Mouse (Mus musculus): ENCODE results near the gene Large2. TPM values are rescaled to one million over a fixed set of nuclear protein-coding genes. Genes with fewer than 3 reads are reported as not detected.

Large2 gene
- polyA plus RNA-seq, 1 experiment from 2014 or later = 2.0 TPM

- H3K36me3 ChIP-seq = peaks cover 24% of the 10 kb centered on the region
Measured at GRCm38 (mm10) chr2:92349589-92350425, 24.9 kb downstream of the Large2 start.

GRCm38 (mm10) chr2:92347191-92347590 lies 27.5 kb downstream of the Large2 start:
- Histone ChIP-seq H3K4me2 (no peak overlapping the region), H3K9me3 (replicated peaks) (no peaks in the 10 kb centered on the region), H3K36me3 (peaks cover 22% of the 10 kb centered on the region), H3K9ac (no peak overlapping the region), H3K27me3 (replicated peaks) (no peaks in the 10 kb centered on the region), H3K27ac (no peak overlapping the region), H3K4me1 (no peaks in the 10 kb centered on the region), H3K4me3 (no peak overlapping the region)
- 66% methylated on average over 2 of the region's 2 CpGs for WGBS (ENCODE audit: insufficient replicate concordance)
- ATAC-seq = no peak

More at GRCm38 (mm10) chr2:92349589-92350425, 24.9 kb downstream of the Large2 start:
- Histone ChIP-seq H3K27ac (no peak overlapping the region), H3K27me3 (replicated peaks) (no peaks in the 10 kb centered on the region), H3K4me3 (no peak overlapping the region), H3K9me3 (replicated peaks) (no peaks in the 10 kb centered on the region), H3K9ac (no peak overlapping the region), H3K4me2 (no peak overlapping the region), H3K4me1 (no peaks in the 10 kb centered on the region)
- ATAC-seq = no peak
- 57% methylated on average over 6 of the region's 6 CpGs for WGBS (ENCODE audit: insufficient replicate concordance)

GRCm38 (mm10) chr2:92342418-92342817 lies 32.3 kb downstream of the Large2 start:
- Histone ChIP-seq H3K27ac (no peak overlapping the region), H3K9me3 (replicated peaks) (no peaks in the 10 kb centered on the region), H3K36me3 (peaks cover 10% of the 10 kb centered on the region), H3K27me3 (replicated peaks) (no peaks in the 10 kb centered on the region), H3K4me3 (no peak overlapping the region), H3K4me1 (no peaks in the 10 kb centered on the region), H3K4me2 (no peak overlapping the region), H3K9ac (no peak overlapping the region)
- ATAC-seq = no peak

GRCm38 (mm10) chr2:92331871-92332270 lies 42.8 kb downstream of the Large2 start:
- Histone ChIP-seq H3K4me2 (no peak overlapping the region), H3K9me3 (replicated peaks) (no peaks in the 10 kb centered on the region), H3K4me3 (no peak overlapping the region), H3K4me1 (no peaks in the 10 kb centered on the region), H3K27me3 (replicated peaks) (no peaks in the 10 kb centered on the region), H3K27ac (no peak overlapping the region), H3K36me3 (peaks cover 20% of the 10 kb centered on the region), H3K9ac (no peak overlapping the region)
- no peak for ATAC-seq
- 73% methylated on average over 2 of the region's 2 CpGs for WGBS (ENCODE audit: insufficient replicate concordance)

DNA sequence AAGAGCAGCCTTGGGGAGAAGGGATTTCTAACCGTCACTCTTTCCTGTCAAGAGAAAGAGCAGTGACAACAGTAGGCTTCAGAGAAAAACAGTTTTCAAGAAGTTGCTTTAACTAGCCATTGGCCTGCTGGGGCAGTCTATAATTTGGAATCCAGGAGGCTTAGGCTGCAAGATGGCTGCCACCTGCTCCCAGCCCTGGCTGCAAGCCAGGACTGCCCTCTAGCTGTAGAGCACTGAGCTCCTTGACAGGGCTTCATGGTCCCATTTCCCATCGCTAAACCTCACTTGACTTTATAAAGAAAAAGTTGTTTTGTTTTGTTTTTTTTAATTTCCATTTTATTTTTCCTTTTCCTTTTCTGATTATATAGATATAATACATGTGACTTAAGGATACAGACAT lies 43.3 kb downstream of the Large2 start:
- Histone ChIP-seq H3K4me1 (no peaks in the 10 kb centered on the region), H3K9me3 (replicated peaks) (no peaks in the 10 kb centered on the region), H3K4me2 (no peak overlapping the region), H3K27ac (no peak overlapping the region), H3K27me3 (replicated peaks) (no peaks in the 10 kb centered on the region), H3K4me3 (no peak overlapping the region), H3K9ac (no peak overlapping the region), H3K36me3 (peaks cover 20% of the 10 kb centered on the region)
- 84% methylated on average over 2 of the region's 2 CpGs for WGBS (ENCODE audit: insufficient replicate concordance)
- no peak for ATAC-seq

- no peak overlapping the region for H3K4me3 ChIP-seq
Measured at GRCm38 (mm10) chr2:92330840-92331239, 43.8 kb downstream of the Large2 start.

DNA sequence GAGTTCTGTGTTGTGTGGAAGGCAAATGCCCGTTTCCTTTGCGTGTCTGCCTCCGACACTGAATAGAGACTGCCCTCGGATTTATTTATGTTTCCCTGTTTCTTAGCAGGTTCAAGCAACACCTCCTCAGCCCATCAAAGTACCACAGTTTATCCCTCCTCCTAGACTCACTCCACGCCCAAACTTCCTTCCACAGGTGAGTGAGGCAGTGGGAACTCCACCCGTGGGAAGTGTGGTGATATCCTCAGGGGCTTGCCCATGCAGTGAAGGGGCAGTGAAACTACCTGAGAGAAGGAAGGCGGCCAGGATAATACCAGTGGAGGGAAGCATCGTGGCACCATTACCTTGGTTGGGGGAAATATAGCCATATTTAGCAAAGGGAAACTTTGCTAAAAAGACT lies 46.5 kb downstream of the Large2 start:
- Histone ChIP-seq H3K4me2 (no peak overlapping the region), H3K27me3 (replicated peaks) (no peaks in the 10 kb centered on the region), H3K9me3 (replicated peaks) (no peaks in the 10 kb centered on the region), H3K4me1 (no peaks in the 10 kb centered on the region), H3K4me3 (no peak overlapping the region), H3K9ac (no peak overlapping the region), H3K27ac (no peak overlapping the region), H3K36me3 (peaks cover 17% of the 10 kb centered on the region)
- no peak for ATAC-seq
- 74% methylated on average over 8 of the region's 8 CpGs for WGBS (ENCODE audit: insufficient replicate concordance)

More at GRCm38 (mm10) chr2:92330840-92331239, 43.8 kb downstream of the Large2 start:
- Histone ChIP-seq H3K36me3 (peaks cover 19% of the 10 kb centered on the region), H3K9ac (no peak overlapping the region), H3K4me1 (no peaks in the 10 kb centered on the region), H3K27ac (no peak overlapping the region), H3K27me3 (replicated peaks) (no peaks in the 10 kb centered on the region), H3K4me2 (no peak overlapping the region), H3K9me3 (replicated peaks) (no peaks in the 10 kb centered on the region)
- ATAC-seq = no peak
- WGBS (ENCODE audit: insufficient replicate concordance) = 40% methylated on average over 2 of the region's 2 CpGs

GRCm38 (mm10) chr2:92327601-92328000 lies 47.1 kb downstream of the Large2 start:
- ATAC-seq = no peak

GRCm38 (mm10) chr2:92326221-92326620 lies 48.4 kb downstream of the Large2 start:
- Histone ChIP-seq H3K27me3 (replicated peaks) (no peaks in the 10 kb centered on the region), H3K4me3 (no peak overlapping the region), H3K9me3 (replicated peaks) (no peaks in the 10 kb centered on the region), H3K4me1 (no peaks in the 10 kb centered on the region), H3K4me2 (no peak overlapping the region), H3K9ac (no peak overlapping the region), H3K36me3 (peaks cover 17% of the 10 kb centered on the region), H3K27ac (no peak overlapping the region)
- ATAC-seq = no peak
- 79% methylated on average over 1 of the region's 1 CpGs for WGBS (ENCODE audit: insufficient replicate concordance)

More at GRCm38 (mm10) chr2:92327601-92328000, 47.1 kb downstream of the Large2 start:
- H3K36me3 ChIP-seq = peaks cover 17% of the 10 kb centered on the region
- H3K4me1 ChIP-seq = no peaks in the 10 kb centered on the region
- H3K4me2 ChIP-seq = no peak overlapping the region
- H3K27ac ChIP-seq = no peak overlapping the region
- H3K9ac ChIP-seq = no peak overlapping the region
- 70% methylated on average over 4 of the region's 4 CpGs for WGBS (ENCODE audit: insufficient replicate concordance)
- no peak overlapping the region for H3K4me3 ChIP-seq
- no peaks in the 10 kb centered on the region for H3K27me3 ChIP-seq (replicated peaks)
- H3K9me3 ChIP-seq (replicated peaks) = no peaks in the 10 kb centered on the region

DNA sequence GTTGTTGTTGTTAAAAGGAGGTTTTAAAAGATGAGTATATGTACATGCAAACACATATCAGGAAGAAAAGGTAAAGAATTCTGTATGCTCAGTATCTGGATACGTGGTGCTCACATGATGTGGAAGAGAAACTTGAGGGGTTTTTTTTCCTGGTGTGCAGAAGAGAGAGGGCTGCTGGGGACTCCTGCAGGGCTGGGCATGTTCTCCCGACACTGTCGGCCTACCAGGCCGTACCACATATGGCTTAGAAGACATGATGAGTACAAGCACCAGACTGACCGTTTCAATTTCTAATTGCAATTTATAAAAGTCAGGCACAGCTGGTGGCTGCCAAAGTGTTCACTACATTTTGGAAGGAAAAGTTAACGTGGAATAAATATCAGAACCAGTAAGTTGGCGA lies 49.0 kb downstream of the Large2 start:
- no peaks in the 10 kb centered on the region for H3K4me1 ChIP-seq
- H3K9me3 ChIP-seq (replicated peaks) = no peaks in the 10 kb centered on the region
- no peak overlapping the region for H3K4me2 ChIP-seq
- H3K4me3 ChIP-seq = no peak overlapping the region
- peaks cover 16% of the 10 kb centered on the region for H3K36me3 ChIP-seq
- no peak for ATAC-seq
- H3K27ac ChIP-seq = no peak overlapping the region
- no peak overlapping the region for H3K9ac ChIP-seq
- 81% methylated on average over 7 of the region's 7 CpGs for WGBS (ENCODE audit: insufficient replicate concordance)
- no peaks in the 10 kb centered on the region for H3K27me3 ChIP-seq (replicated peaks)

GRCm38 (mm10) chr2:92322669-92323068 lies 52.0 kb downstream of the Large2 start:
- H3K27ac ChIP-seq = no peak overlapping the region
- no peaks in the 10 kb centered on the region for H3K4me1 ChIP-seq
- H3K4me2 ChIP-seq = no peak overlapping the region
- H3K27me3 ChIP-seq (replicated peaks) = no peaks in the 10 kb centered on the region
- no peak overlapping the region for H3K4me3 ChIP-seq
- no peak overlapping the region for H3K9ac ChIP-seq
- ATAC-seq = no peak
- peaks cover 10% of the 10 kb centered on the region for H3K36me3 ChIP-seq
- 59% methylated on average over 2 of the region's 2 CpGs for WGBS (ENCODE audit: insufficient replicate concordance)
- no peaks in the 10 kb centered on the region for H3K9me3 ChIP-seq (replicated peaks)

GRCm38 (mm10) chr2:92317228-92317627 lies 57.4 kb downstream of the Large2 start:
- Histone ChIP-seq H3K4me1 (0 out of 2 replicates have a peak, but pooled peaks cover 7% of the 10 kb centered on the region), H3K36me3 (peaks cover 7% of the 10 kb centered on the region), H3K9ac (no peak overlapping the region), H3K27ac (no peak overlapping the region), H3K27me3 (replicated peaks) (no peaks in the 10 kb centered on the region), H3K4me3 (no peak overlapping the region), H3K9me3 (replicated peaks) (no peaks in the 10 kb centered on the region), H3K4me2 (no peak overlapping the region)
- 53% methylated on average over 5 of the region's 5 CpGs for WGBS (ENCODE audit: insufficient replicate concordance)
- ATAC-seq = no peak
